Mouse (Mus musculus) CH12.LX (cell line): ENCODE data around the gene Efemp1. TPM values are rescaled to one million over a fixed set of nuclear protein-coding genes. Genes with fewer than 3 reads are reported as not detected.

Experiments used
- DNase-seq: peaks from one replicate; pipeline ENCODE4 v3.0.0-alpha.2; 2013; ENCODE audit errors: extremely low read depth
- H3K27ac ChIP-seq: 2 replicates; pipeline ENCODE4 v1.5.1; 2012; ENCODE audit warnings: low read depth, mild to moderate bottlenecking, control low read depth, moderate library complexity; ENCODE audit not compliant: insufficient read depth
- H3K27me3 ChIP-seq: replicated peaks from 2 replicates; pipeline ENCODE3; 2012; ENCODE audit warnings: inconsistent platforms
- H3K36me3 ChIP-seq, 2 experiments: replicated peaks in 1 of 2; 2 replicates each; pipeline versions ENCODE3 to v1.6.1; 2012; ENCODE audit warnings: inconsistent platforms in 1 of 2, low read length in 1 of 2, mild to moderate bottlenecking in 1 of 2, mixed read lengths in 1 of 2, moderate library complexity in 1 of 2; ENCODE audit not compliant: control insufficient read depth in 1 of 2, insufficient read depth in 1 of 2
- H3K4me1 ChIP-seq, 2 experiments: 2 replicates each; pipeline ENCODE4 v1.6.1; 2012; ENCODE audit warnings: inconsistent platforms in 1 of 2, moderate library complexity in 1 of 2; ENCODE audit not compliant: insufficient read depth in 2 of 2, control insufficient read depth in 1 of 2
- H3K4me2 ChIP-seq: 2 replicates; pipeline ENCODE4 v1.6.1; 2012; ENCODE audit warnings: low read depth, mild to moderate bottlenecking, control low read depth; ENCODE audit not compliant: poor library complexity, insufficient read depth, severe bottlenecking
- H3K4me3 ChIP-seq, 3 experiments: fragments of 150-350 bp in 1 of 3; sonication (generic) in 1 of 3; replicated peaks in 1 of 3; 2 replicates each; pipeline versions ENCODE3 to v1.5.1; 2011 to 2012; ENCODE audit warnings: low read depth in 2 of 3, low read length in 2 of 3, mild to moderate bottlenecking in 2 of 3, moderate library complexity in 2 of 3, control low read depth in 1 of 3, improper control_type of control experiment in 1 of 3, inconsistent platforms in 1 of 3, mixed read lengths in 1 of 3; ENCODE audit not compliant: poor library complexity in 1 of 3
- H3K79me2 ChIP-seq: replicated peaks from 2 replicates; pipeline ENCODE4 v1.6.1; 2012; ENCODE audit warnings: mild to moderate bottlenecking, moderate library complexity; ENCODE audit not compliant: control insufficient read depth, poor library complexity, insufficient read depth, severe bottlenecking; ENCODE audit errors: extremely low read depth
- H3K9ac ChIP-seq: 2 replicates; pipeline ENCODE4 v1.6.1; 2012; ENCODE audit warnings: low read depth, mild to moderate bottlenecking, control low read depth, moderate library complexity; ENCODE audit not compliant: insufficient read depth
- H3K9me3 ChIP-seq: replicated peaks from 2 replicates; pipeline ENCODE3; 2012; ENCODE audit warnings: low read length, inconsistent platforms, mixed read lengths
- CHD1 ChIP-seq: IDR thresholded peaks from 2 replicates; pipeline ENCODE4 v1.6.1; 2012; ENCODE audit warnings: low read depth, low read length, improper control_type of control experiment, inconsistent platforms
- CHD2 ChIP-seq: IDR thresholded peaks from 2 replicates; pipeline ENCODE4 v1.6.1; 2011; ENCODE audit warnings: low read length, improper control_type of control experiment
- CTCF ChIP-seq, 2 experiments: IDR thresholded peaks in 1 of 2; conservative IDR thresholded peaks in 1 of 2; 2 replicates each; pipeline ENCODE4 v1.5.1; 2011 to 2012; ENCODE audit warnings: low read depth in 2 of 2, low read length in 2 of 2, improper control_type of control experiment in 1 of 2, inconsistent platforms in 1 of 2, mild to moderate bottlenecking in 1 of 2, moderate library complexity in 1 of 2
- ELF1 ChIP-seq: IDR thresholded peaks from 2 replicates; pipeline ENCODE4 v1.6.1; 2014; ENCODE audit warnings: low read depth, mild to moderate bottlenecking, inconsistent platforms, low read length, improper control_type of control experiment
- EP300 ChIP-seq: IDR thresholded peaks from 2 replicates; pipeline ENCODE4 v1.6.1; 2011; ENCODE audit warnings: low read length, improper control_type of control experiment
- ETS1 ChIP-seq: conservative IDR thresholded peaks from 2 replicates; pipeline ENCODE4 v1.6.1; 2012; ENCODE audit warnings: low read depth, mild to moderate bottlenecking, inconsistent platforms, low read length, improper control_type of control experiment, moderate library complexity
- GABPA ChIP-seq: IDR thresholded peaks from 2 replicates; pipeline ENCODE4 v1.6.1; 2012; ENCODE audit warnings: low read depth, low read length, improper control_type of control experiment, inconsistent platforms; ENCODE audit not compliant: insufficient replicate concordance
- IRF4 ChIP-seq: IDR thresholded peaks from 2 replicates; pipeline ENCODE4 v1.6.1; 2014; ENCODE audit warnings: low read depth, mild to moderate bottlenecking, inconsistent platforms, low read length, improper control_type of control experiment
- JUN ChIP-seq: IDR thresholded peaks from 2 replicates; pipeline ENCODE4 v1.6.1; 2011; ENCODE audit warnings: low read depth, mild to moderate bottlenecking, low read length, improper control_type of control experiment, moderate library complexity; ENCODE audit not compliant: insufficient read depth
- KAT2A ChIP-seq: IDR thresholded peaks from 2 replicates; pipeline ENCODE4 v1.6.1; 2012; ENCODE audit warnings: low read length, improper control_type of control experiment, inconsistent platforms; ENCODE audit not compliant: insufficient replicate concordance
- MAFK ChIP-seq: IDR thresholded peaks from 2 replicates; pipeline ENCODE4 v1.6.1; 2011; ENCODE audit warnings: low read length, improper control_type of control experiment; ENCODE audit not compliant: insufficient replicate concordance
- MAZ ChIP-seq: IDR thresholded peaks from 2 replicates; pipeline ENCODE4 v1.6.1; 2012; ENCODE audit warnings: low read depth, mild to moderate bottlenecking, inconsistent platforms, low read length, improper control_type of control experiment, moderate library complexity
- MEF2A ChIP-seq: IDR thresholded peaks from 2 replicates; pipeline ENCODE4 v1.6.1; 2014; ENCODE audit warnings: low read depth, mild to moderate bottlenecking, inconsistent platforms, low read length, improper control_type of control experiment, borderline replicate concordance
- NELFE ChIP-seq: IDR thresholded peaks from 2 replicates; pipeline ENCODE4 v1.6.1; 2011; ENCODE audit warnings: low read depth, low read length, improper control_type of control experiment
- NRF1 ChIP-seq: IDR thresholded peaks from 2 replicates; pipeline ENCODE4 v1.6.1; 2014; ENCODE audit warnings: low read depth, mild to moderate bottlenecking, inconsistent platforms, low read length, improper control_type of control experiment, moderate library complexity
- PAX5 ChIP-seq: IDR thresholded peaks from 2 replicates; pipeline ENCODE4 v1.6.1; 2012; ENCODE audit warnings: low read length, inconsistent platforms, mixed read lengths
- POLR2AphosphoS2 ChIP-seq: IDR thresholded peaks from 2 replicates; pipeline ENCODE4 v1.6.1; 2011; ENCODE audit warnings: low read depth, low read length, improper control_type of control experiment
- RAD21 ChIP-seq: IDR thresholded peaks from 2 replicates; pipeline ENCODE4 v1.6.1; 2011; ENCODE audit warnings: low read depth, mild to moderate bottlenecking, low read length, improper control_type of control experiment, moderate library complexity
- SMC3 ChIP-seq: IDR thresholded peaks from 2 replicates; pipeline ENCODE4 v1.6.1; 2011; ENCODE audit warnings: low read depth, low read length, improper control_type of control experiment
- UBTF ChIP-seq: IDR thresholded peaks from 2 replicates; pipeline ENCODE4 v1.6.1; 2012; ENCODE audit warnings: low read depth, mild to moderate bottlenecking, inconsistent platforms, low read length, improper control_type of control experiment, moderate library complexity
- USF1 ChIP-seq: IDR thresholded peaks from 2 replicates; pipeline ENCODE4 v1.6.1; 2014; ENCODE audit warnings: low read depth, mild to moderate bottlenecking, inconsistent platforms, low read length, improper control_type of control experiment
- USF2 ChIP-seq: conservative IDR thresholded peaks from 2 replicates; pipeline ENCODE4 v1.6.1; 2011; ENCODE audit warnings: low read depth, low read length, improper control_type of control experiment
- ZKSCAN1 ChIP-seq: IDR thresholded peaks from 2 replicates; pipeline ENCODE4 v1.6.1; 2012; ENCODE audit warnings: low read depth, inconsistent platforms, low read length, improper control_type of control experiment, borderline replicate concordance
- ZMIZ1 ChIP-seq: IDR thresholded peaks from 2 replicates; pipeline ENCODE4 v1.6.1; 2012; ENCODE audit warnings: low read depth, mild to moderate bottlenecking, inconsistent platforms, low read length, improper control_type of control experiment
- ZNF384 ChIP-seq: IDR thresholded peaks from 2 replicates; pipeline ENCODE4 v1.6.1; 2012; ENCODE audit warnings: low read depth, low read length, improper control_type of control experiment, inconsistent platforms
- dilution Hi-C: fragments of 300-500 bp; cut with MboI; formaldehyde crosslinking; loops from 2 replicates; pipeline ENCODE4 v1.14.3; 2020; ENCODE audit warnings: low sequenced_read_pairs; ENCODE audit not compliant: extremely low pct_unique_long_range_greater_than_20kb, extremely low pct_ligation_motif_present
- in situ Hi-C: fragments of 300-500 bp; cut with MboI; formaldehyde crosslinking; loops from 3 replicates; pipeline ENCODE4 v1.14.3; 2019; ENCODE audit warnings: low sequenced_read_pairs, low pct_ligation_motif_present, low pct_unique_long_range_greater_than_20kb, mixed read lengths
- polyA plus RNA-seq: library from polyadenylated mRNA; unstranded; fragments of >175 nt; gene quantifications from 2 replicates; pipeline ENCODE4 v1.2.1, GENCODE M21; 2012; ENCODE audit warnings: low read depth; ENCODE audit not compliant: insufficient read length
- total RNA-seq, 2 experiments: library from RNA; depleted of rRNA; stranded (reverse); fragments of 300-350 nt in 1 of 2; fragments of >200 nt in 1 of 2; gene quantifications; 2 replicates each; pipeline ENCODE4 v1.2.3; 2012 to 2014

The Efemp1 gene
- total and polyA plus RNA-seq, 3 experiments = not detected

- DNase-seq = no peak
- in situ Hi-C loops (no loop called here), dilution Hi-C loops (no loop called here)
- Histone ChIP-seq H3K4me2 (no peak overlapping the region), H3K4me3 (no peak overlapping the region), H3K4me1 (no peaks in the 10 kb centered on the region), H3K9ac (no peak overlapping the region), H3K9me3 (no peaks in the 10 kb centered on the region), H3K27ac (no peak overlapping the region), H3K27me3 (no peaks in the 10 kb centered on the region), H3K79me2 (no peaks in the 10 kb centered on the region), H3K36me3 (no peaks in the 10 kb centered on the region)
- TF ChIP-seq NELFE (no peak), POLR2AphosphoS2 (no peak), EP300 (no peak), ETS1 (no peak), USF2 (no peak), ZNF384 (no peak), JUN (no peak), NRF1 (no peak), CHD2 (no peak), CTCF (conservative IDR thresholded peaks at IDR 0.05 in 1 of 2, IDR thresholded peaks at IDR 0.05 in 1 of 2; ENCODE audit: low read depth in 2 of 2, low read length in 2 of 2) (no peak), ZMIZ1 (no peak), KAT2A (no peak), MAFK (no peak), MAZ (no peak), ELF1 (no peak), PAX5 (no peak), RAD21 (no peak), MEF2A (no peak)
- TF ChIP-seq, all 38 proteins: peak for 0
Observed at GRCm38 (mm10) chr11:28955305-28955701, 102.3 kb downstream of the Efemp1 start.

GRCm38 (mm10) chr11:28961381-28961780 lies 108.4 kb downstream of the Efemp1 start:
- DNase-seq = no peak

More at GRCm38 (mm10) chr11:28961381-28961780, 108.4 kb downstream of the Efemp1 start:
- Histone ChIP-seq H3K4me1 (no peaks in the 10 kb centered on the region), H3K36me3 (no peaks in the 10 kb centered on the region), H3K4me2 (no peak overlapping the region), H3K4me3 (no peak overlapping the region), H3K27me3 (no peaks in the 10 kb centered on the region), H3K9ac (no peak overlapping the region), H3K79me2 (no peaks in the 10 kb centered on the region), H3K27ac (no peak overlapping the region), H3K9me3 (no peaks in the 10 kb centered on the region)
- TF ChIP-seq CTCF (conservative IDR thresholded peaks at IDR 0.05 in 1 of 2, IDR thresholded peaks at IDR 0.05 in 1 of 2; ENCODE audit: low read depth in 2 of 2, low read length in 2 of 2) (no peak), IRF4 (no peak), ZKSCAN1 (no peak), GABPA (no peak), ZNF384 (no peak), EP300 (no peak), UBTF (no peak), CHD1 (no peak), MAZ (no peak), USF1 (no peak), NELFE (no peak), ELF1 (no peak), SMC3 (no peak)
- dilution Hi-C loops (no loop called here), in situ Hi-C loops (no loop called here)
